Mouse (Mus musculus): ENCODE measurements at regions not wholly inside any gene's neighbourhood (a gene's known extent, or its start where the extent isn't known, plus 50 kb on each side); places are given as distances from the start of the nearest gene placed in this dataset.

DNA sequence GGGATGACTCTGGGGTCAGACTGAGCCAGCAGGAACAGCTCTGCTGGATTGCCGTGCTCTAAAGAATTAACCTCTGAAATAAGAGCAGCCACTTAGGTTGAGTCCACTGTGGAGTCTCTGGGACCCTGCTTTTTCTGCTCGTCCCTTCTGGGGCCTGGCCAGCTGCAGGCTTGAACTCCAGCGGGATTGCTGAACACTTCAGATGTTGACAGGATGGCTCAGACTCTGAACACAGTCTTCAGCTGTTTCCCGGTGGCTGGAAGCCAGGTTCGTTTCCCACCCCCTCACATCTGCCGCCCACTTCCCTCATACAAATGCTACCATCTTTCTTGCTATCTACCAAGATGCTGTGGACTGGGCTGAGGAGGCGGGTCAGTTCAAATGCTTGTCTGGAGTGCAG, 262.5 kb downstream of the Ajap1 start:
- TF ChIP-seq CHD2 (IDR thresholded peaks at IDR 0.05; ENCODE audit: low read length) (no peak), USF1 (IDR thresholded peaks at IDR 0.05; ENCODE audit: low read depth, low read length) (no peak), ZKSCAN1 (IDR thresholded peaks at IDR 0.05; ENCODE audit: borderline replicate concordance, low read depth, low read length) (no peak), MXI1 (IDR thresholded peaks at IDR 0.05; ENCODE audit: low read depth, low read length) (no peak), CTCF (conservative IDR thresholded peaks at IDR 0.05 in 1 of 2, IDR thresholded peaks at IDR 0.05 in 1 of 2; ENCODE audit: low read depth in 2 of 2, low read length in 2 of 2) (no peak), JUND (conservative IDR thresholded peaks at IDR 0.05; ENCODE audit: low read depth, low read length) (no peak), POLR2A (IDR thresholded peaks at IDR 0.05; ENCODE audit: low read depth, low read length) (no peak), ZMIZ1 (IDR thresholded peaks at IDR 0.05; ENCODE audit: low read depth, low read length) (no peak), SIN3A (IDR thresholded peaks at IDR 0.05; ENCODE audit: low read length) (no peak)
